Mouse (Mus musculus) cortical plate, adult 2 months (tissue): ENCODE measurements around the gene Ankrd13b. TPM values are rescaled to one million over a fixed set of nuclear protein-coding genes. Genes with fewer than 3 reads are reported as not detected.

ENCODE experiments used
- H3K27ac ChIP-seq: fragments of 200-500 bp; 2 replicates; pipeline ENCODE4 v1.5.1; 2012; ENCODE audit warnings: low read length, control low read depth, inconsistent platforms; ENCODE audit not compliant: insufficient read depth
- H3K4me1 ChIP-seq: fragments of 200-500 bp; 2 replicates; pipeline ENCODE4 v1.6.1; 2011; ENCODE audit warnings: low read length; ENCODE audit not compliant: control insufficient read depth, insufficient read depth
- H3K4me3 ChIP-seq: fragments of 200-500 bp; 2 replicates; pipeline ENCODE4 v1.5.1; 2011; ENCODE audit warnings: mild to moderate bottlenecking, low read length, control low read depth; ENCODE audit not compliant: insufficient read depth
- CTCF ChIP-seq: fragments of 200-500 bp; IDR thresholded peaks from 2 replicates; pipeline ENCODE4 v1.5.1; 2011; ENCODE audit warnings: mild to moderate bottlenecking, control low read depth, low read length; ENCODE audit not compliant: insufficient read depth; ENCODE audit errors: extremely low read depth
- POLR2A ChIP-seq: fragments of 200-500 bp; IDR thresholded peaks from 2 replicates; pipeline ENCODE4 v1.6.1; 2011; ENCODE audit warnings: mild to moderate bottlenecking, low read length, control low read depth; ENCODE audit not compliant: insufficient read depth; ENCODE audit errors: extremely low read depth
- polyA plus RNA-seq: library from polyadenylated mRNA; depleted of rRNA; stranded (reverse); fragments of >200 nt; gene quantifications from 2 replicates; pipeline ENCODE4 v1.2.3, GENCODE M21; 2012

The Ankrd13b gene
- polyA plus RNA-seq, 1 experiment: 150 TPM

DNA sequence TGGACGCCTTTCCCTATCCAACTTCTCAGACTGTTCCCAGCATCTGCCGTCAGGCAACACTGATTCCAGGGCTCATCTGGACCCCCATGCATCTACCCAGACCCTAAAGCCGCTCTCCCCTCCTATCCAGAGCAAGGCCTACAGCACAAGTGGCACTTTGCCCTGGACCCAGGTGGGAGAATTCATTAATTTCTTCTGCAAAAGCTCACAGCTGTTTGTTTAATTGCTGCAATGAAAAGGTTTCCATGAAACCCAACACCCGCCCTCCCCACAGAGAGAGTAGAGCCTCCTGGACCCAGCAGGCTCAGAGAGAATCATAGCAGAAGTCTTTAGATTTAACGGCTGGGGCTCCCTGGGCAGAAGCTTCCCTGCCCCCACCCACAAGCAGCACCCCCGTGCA, 4.2 kb downstream of the Ankrd13b start:
- H3K27ac ChIP-seq: no peak overlapping the region
- H3K4me3 ChIP-seq: no peak overlapping the region
- TF ChIP-seq POLR2A: no peak
- TF ChIP-seq CTCF: no peak
- peaks cover 23% of the 10 kb centered on the region for H3K4me1 ChIP-seq

GRCm38 (mm10) chr11:77483510-77484255, 5.8 kb downstream of the Ankrd13b start:
- Histone ChIP-seq H3K4me3 (no peak overlapping the region), H3K4me1 (peaks cover 23% of the 10 kb centered on the region), H3K27ac (0 out of 2 replicates have a peak overlapping the region, but pooled peaks have one; percentile 8)
- TF ChIP-seq POLR2A: no peak
- no peak for TF ChIP-seq CTCF

DNA sequence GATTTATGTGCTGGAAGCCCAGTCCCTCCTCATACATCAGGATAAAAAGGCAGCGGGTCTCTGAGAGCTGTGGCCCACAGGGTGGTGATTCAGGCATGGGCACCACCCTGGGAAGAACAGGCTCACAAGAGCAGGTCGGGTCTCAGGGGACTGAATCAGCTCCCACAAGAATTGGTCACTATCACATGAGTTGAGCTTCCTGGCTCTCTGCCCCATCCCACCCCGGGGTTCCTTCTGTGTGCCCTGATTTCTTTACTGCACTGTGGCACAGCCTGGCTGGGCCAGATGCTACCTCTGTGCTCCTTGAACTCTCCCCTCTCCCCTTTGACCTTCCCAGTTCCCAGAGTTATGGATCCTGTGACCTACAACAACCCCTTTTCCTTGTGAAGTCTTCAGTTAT, 6.4 kb downstream of the Ankrd13b start:
- H3K4me1 ChIP-seq: peaks cover 23% of the 10 kb centered on the region
- H3K4me3 ChIP-seq: no peak overlapping the region
- H3K27ac ChIP-seq: peak overlapping the region; percentile 8; the same call in 1 of the 2 replicates
- TF ChIP-seq CTCF (no peak), POLR2A (no peak)

GRCm38 (mm10) chr11:77476895-77477294, 12.6 kb downstream of the Ankrd13b start:
- H3K27ac ChIP-seq: no peak overlapping the region
- no peak for TF ChIP-seq POLR2A
- no peak for TF ChIP-seq CTCF
- no peak overlapping the region for H3K4me3 ChIP-seq
- H3K4me1 ChIP-seq: peaks cover 2% of the 10 kb centered on the region; the same call in 1 of the 2 replicates

DNA sequence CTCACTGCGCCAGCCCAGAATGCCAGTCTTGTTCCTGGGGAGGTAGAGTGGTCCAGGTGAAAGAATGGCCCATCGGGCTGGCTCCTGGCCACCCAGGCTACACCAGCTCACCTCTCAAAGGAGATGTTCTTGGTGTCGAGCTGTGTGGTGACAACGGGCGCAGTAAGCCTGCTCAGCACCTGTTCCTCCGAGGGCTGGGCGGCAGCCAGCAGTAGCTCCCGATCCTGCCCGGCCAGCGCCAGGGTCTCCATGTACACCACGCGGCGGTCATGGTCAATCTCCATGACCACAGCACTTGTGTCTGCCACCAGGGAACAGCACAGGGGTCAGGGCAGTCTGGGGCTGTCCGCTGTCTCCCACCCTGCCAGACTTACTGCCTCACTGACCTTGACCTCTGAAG, 13.3 kb downstream of the Ankrd13b start:
- H3K27ac ChIP-seq: no peak overlapping the region
- no peak overlapping the region for H3K4me3 ChIP-seq
- TF ChIP-seq CTCF (no peak), POLR2A (no peak)
- H3K4me1 ChIP-seq: no peaks in the 10 kb centered on the region

GRCm38 (mm10) chr11:77472775-77473174, 16.7 kb downstream of the Ankrd13b start:
- Histone ChIP-seq H3K4me3 (no peak overlapping the region), H3K4me1 (no peaks in the 10 kb centered on the region), H3K27ac (no peak overlapping the region)
- no peak for TF ChIP-seq POLR2A

DNA sequence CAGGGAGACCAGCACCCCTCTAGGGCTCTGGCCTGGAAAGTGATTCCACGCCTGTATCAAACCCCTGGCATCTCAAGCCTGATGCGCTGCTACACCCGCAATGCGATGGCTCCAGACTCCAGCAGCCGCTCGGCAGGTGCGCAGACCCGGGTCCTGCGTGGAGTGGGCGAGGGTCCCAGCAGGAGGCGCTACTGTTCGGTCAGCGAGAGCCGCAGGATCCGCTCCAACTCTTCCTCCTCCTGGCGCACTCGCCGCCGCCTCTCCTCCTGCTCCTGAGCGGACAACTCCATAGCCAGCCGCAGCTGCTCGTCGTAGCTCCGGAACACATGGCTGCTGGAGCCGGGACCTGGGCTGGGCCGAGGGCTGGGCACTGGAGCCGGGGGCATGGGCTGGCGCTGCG, 18.1 kb downstream of the Ankrd13b start:
- Histone ChIP-seq H3K4me3 (no peak overlapping the region), H3K27ac (no peak overlapping the region), H3K4me1 (no peaks in the 10 kb centered on the region)
- TF ChIP-seq CTCF (no peak), POLR2A (no peak)

DNA sequence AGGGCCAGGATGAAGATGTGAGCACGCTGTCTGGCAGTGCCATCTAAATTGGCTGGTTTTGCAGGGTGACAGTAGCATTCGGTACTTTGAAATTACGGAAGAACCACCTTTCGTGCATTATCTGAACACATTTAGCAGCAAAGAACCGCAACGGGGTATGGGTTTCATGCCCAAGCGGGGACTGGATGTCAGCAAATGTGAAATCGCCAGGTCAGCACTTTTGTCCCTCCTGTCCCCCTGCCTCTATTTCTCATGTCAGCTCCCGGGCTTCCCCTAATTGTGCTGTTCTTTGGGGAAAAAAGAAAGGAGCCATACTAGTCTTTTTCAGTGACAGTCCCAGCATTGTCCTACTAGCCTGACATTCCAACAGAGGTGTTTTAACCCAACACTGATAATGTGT, 21.1 kb downstream of the Ankrd13b start:
- Histone ChIP-seq H3K27ac (no peak overlapping the region), H3K4me1 (no peaks in the 10 kb centered on the region), H3K4me3 (no peak overlapping the region)
- no peak for TF ChIP-seq CTCF
- TF ChIP-seq POLR2A: no peak

- TF ChIP-seq POLR2A: no peak
- TF ChIP-seq CTCF: peak; percentile 72
- Histone ChIP-seq H3K27ac (no peak overlapping the region), H3K4me3 (no peak overlapping the region), H3K4me1 (no peaks in the 10 kb centered on the region)
These were observed 21.7 kb downstream of the Ankrd13b start for GRCm38 (mm10) chr11:77467784-77468183.

DNA sequence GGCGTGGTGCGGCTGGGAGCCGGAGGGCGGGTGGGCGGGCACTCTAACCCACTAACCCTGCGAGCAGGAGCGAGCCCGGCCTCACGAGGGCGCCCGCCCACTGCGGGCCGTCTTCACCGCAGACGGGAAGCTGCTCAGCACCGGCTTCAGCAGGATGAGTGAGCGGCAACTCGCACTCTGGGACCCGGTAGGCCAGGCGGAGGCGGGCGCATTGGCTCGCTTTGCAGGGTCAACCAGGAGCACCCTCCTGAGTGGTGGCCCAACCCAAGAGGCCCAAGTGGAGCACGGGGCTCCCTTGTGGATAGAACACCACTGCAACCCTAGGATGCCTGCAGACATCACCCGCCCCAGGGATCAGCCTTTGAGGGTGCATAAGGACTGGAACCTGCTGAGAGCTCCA, 22.3 kb downstream of the Ankrd13b start:
- H3K27ac ChIP-seq: no peak overlapping the region
- TF ChIP-seq POLR2A: no peak
- TF ChIP-seq CTCF: 0 out of 2 replicates have a peak, but pooled peaks have one; percentile 26
- H3K4me3 ChIP-seq: no peak overlapping the region
- no peaks in the 10 kb centered on the region for H3K4me1 ChIP-seq

GRCm38 (mm10) chr11:77466544-77466943, 22.9 kb downstream of the Ankrd13b start:
- H3K4me3 ChIP-seq: no peak overlapping the region
- no peaks in the 10 kb centered on the region; the same call in 1 of the 2 replicates for H3K4me1 ChIP-seq

More at GRCm38 (mm10) chr11:77466544-77466943, 22.9 kb downstream of the Ankrd13b start:
- no peak overlapping the region for H3K27ac ChIP-seq
- TF ChIP-seq CTCF: no peak
- TF ChIP-seq POLR2A: no peak
